Mouse (Mus musculus): ENCODE measurements around the gene Nudt14.

- TF ChIP-seq CTCF (IDR thresholded peaks at IDR 0.05; ENCODE audit: low read depth) (no peak), EP300 (IDR thresholded peaks at IDR 0.05; ENCODE audit: low read depth) (no peak)
Observed at GRCm38 (mm10) chr12:112903941-112904340, 38.0 kb downstream of the Nudt14 start.

All from heart, postnatal 0 days (tissue).